Mouse (Mus musculus): ENCODE measurements around the gene Lrriq1.

Gene Lrriq1

GRCm38 (mm10) chr10:103029132-103029729, 206.9 kb downstream of the Lrriq1 start:
- DNase-seq (ENCODE audit: low read depth, low spot score), result no peak

GRCm38 (mm10) chr10:103028253-103029131, 207.6 kb downstream of the Lrriq1 start:
- DNase-seq (ENCODE audit: low read depth, low spot score), result no peak

GRCm38 (mm10) chr10:103027931-103028252, 208.2 kb downstream of the Lrriq1 start:
- DNase-seq (ENCODE audit: low read depth, low spot score), result no peak

GRCm38 (mm10) chr10:103027226-103027930, 208.7 kb downstream of the Lrriq1 start:
- DNase-seq (ENCODE audit: low read depth, low spot score), result no peak

- DNase-seq (ENCODE audit: low read depth, low spot score), result no peak
Observed at GRCm38 (mm10) chr10:103026636-103027225, 209.4 kb downstream of the Lrriq1 start.

- DNase-seq (ENCODE audit: low read depth, low spot score), result no peak
Observed at GRCm38 (mm10) chr10:103002556-103002955, 233.6 kb downstream of the Lrriq1 start.

- DNase-seq (ENCODE audit: low read depth, low spot score), result no peak
Observed at GRCm38 (mm10) chr10:103000902-103001301, 235.2 kb downstream of the Lrriq1 start.

GRCm38 (mm10) chr10:102999584-102999983, 236.5 kb downstream of the Lrriq1 start:
- DNase-seq (ENCODE audit: low read depth, low spot score), result no peak
